Mouse (Mus musculus) MEL (cell line): ENCODE data around the gene Enpp6. TPM values are rescaled to one million over a fixed set of nuclear protein-coding genes. Genes with fewer than 3 reads are reported as not detected.

Experiments used
- DNase-seq: peaks from one replicate; pipeline ENCODE4 v3.0.0; 2011; ENCODE audit warnings: low read depth, low spot score
- H3K27ac ChIP-seq: 2 replicates; pipeline ENCODE4 v1.5.1; 2012; ENCODE audit warnings: low read depth, mild to moderate bottlenecking, control low read depth, low read length, moderate library complexity; ENCODE audit not compliant: control insufficient read depth
- H3K27me3 ChIP-seq, 2 experiments: fragments of 150-350 bp in 1 of 2; sonication (generic) in 1 of 2; 2 replicates each; pipeline ENCODE4 v1.6.1; 2012; ENCODE audit warnings: low read length in 2 of 2, mild to moderate bottlenecking in 2 of 2, improper control_type of control experiment in 1 of 2, moderate library complexity in 1 of 2; ENCODE audit not compliant: insufficient read depth in 2 of 2, control insufficient read depth in 1 of 2
- H3K36me3 ChIP-seq, 2 experiments: 2 replicates each; pipeline ENCODE4 v1.6.1; 2012 to 2014; ENCODE audit warnings: low read length in 2 of 2, improper control_type of control experiment in 1 of 2, inconsistent platforms in 1 of 2, mild to moderate bottlenecking in 1 of 2; ENCODE audit not compliant: insufficient read depth in 2 of 2, control insufficient read depth in 1 of 2
- H3K4me1 ChIP-seq, 2 experiments: fragments of 150-350 bp in 1 of 2; sonication (generic) in 1 of 2; 2 replicates each; pipeline ENCODE4 v1.6.1; 2012; ENCODE audit warnings: low read length in 2 of 2, improper control_type of control experiment in 1 of 2, mild to moderate bottlenecking in 1 of 2; ENCODE audit not compliant: insufficient read depth in 2 of 2, control insufficient read depth in 1 of 2
- H3K4me3 ChIP-seq, 2 experiments: fragments of 150-350 bp in 1 of 2; sonication (generic) in 1 of 2; 2 replicates each; pipeline ENCODE4 v1.5.1; 2012; ENCODE audit warnings: low read depth in 2 of 2, low read length in 2 of 2, mild to moderate bottlenecking in 2 of 2, moderate library complexity in 2 of 2, control low read depth in 1 of 2, improper control_type of control experiment in 1 of 2; ENCODE audit not compliant: control insufficient read depth in 1 of 2, insufficient read depth in 1 of 2
- H3K79me2 ChIP-seq: 2 replicates; pipeline ENCODE4 v1.6.1; 2012; ENCODE audit warnings: mild to moderate bottlenecking, low read length, moderate library complexity; ENCODE audit not compliant: control insufficient read depth, poor library complexity, insufficient read depth
- H3K9ac ChIP-seq: 2 replicates; pipeline ENCODE4 v1.6.1; 2012; ENCODE audit warnings: low read depth, mild to moderate bottlenecking, control low read depth, low read length, moderate library complexity; ENCODE audit not compliant: control insufficient read depth, poor library complexity, severe bottlenecking
- H3K9me3 ChIP-seq: fragments of 150-350 bp; sonication (generic); replicated peaks from 2 replicates; pipeline ENCODE4 v1.6.1; 2012; ENCODE audit warnings: mild to moderate bottlenecking, low read length, improper control_type of control experiment, moderate library complexity; ENCODE audit not compliant: insufficient read depth
- BHLHE40 ChIP-seq: IDR thresholded peaks from 2 replicates; pipeline ENCODE4 v1.6.1; 2012; ENCODE audit warnings: low read depth, mild to moderate bottlenecking, inconsistent platforms, low read length, improper control_type of control experiment, borderline replicate concordance
- CHD1 ChIP-seq: IDR thresholded peaks from 2 replicates; pipeline ENCODE4 v1.6.1; 2012; ENCODE audit warnings: low read depth, mild to moderate bottlenecking, inconsistent platforms, low read length, improper control_type of control experiment
- CHD2 ChIP-seq: IDR thresholded peaks from 2 replicates; pipeline ENCODE4 v1.6.1; 2011; ENCODE audit warnings: low read length, improper control_type of control experiment
- CTCF ChIP-seq, 3 experiments: IDR thresholded peaks in 2 of 3; conservative IDR thresholded peaks in 1 of 3; 2 replicates each; pipeline ENCODE4 v1.5.1; 2011 to 2012; ENCODE audit warnings: low read length in 3 of 3, low read depth in 2 of 3, mild to moderate bottlenecking in 2 of 3, improper control_type of control experiment in 1 of 3, inconsistent platforms in 1 of 3, mixed read lengths in 1 of 3, moderate library complexity in 1 of 3; ENCODE audit not compliant: control insufficient read depth in 1 of 3, insufficient read depth in 1 of 3, poor library complexity in 1 of 3, severe bottlenecking in 1 of 3
- ELF1 ChIP-seq: IDR thresholded peaks from 2 replicates; pipeline ENCODE4 v1.6.1; 2014; ENCODE audit warnings: low read depth, mild to moderate bottlenecking, inconsistent platforms, low read length, improper control_type of control experiment, moderate library complexity
- EP300 ChIP-seq, 2 experiments: IDR thresholded peaks; 2 replicates each; pipeline ENCODE4 v1.6.1; 2011; ENCODE audit warnings: improper control_type of control experiment in 2 of 2, low read length in 2 of 2, low read depth in 1 of 2, mild to moderate bottlenecking in 1 of 2
- ETS1 ChIP-seq: IDR thresholded peaks from 2 replicates; pipeline ENCODE4 v1.6.1; 2012; ENCODE audit warnings: low read depth, mild to moderate bottlenecking, inconsistent platforms, low read length, improper control_type of control experiment, moderate library complexity
- JUND ChIP-seq: IDR thresholded peaks from 2 replicates; pipeline ENCODE4 v1.6.1; 2011; ENCODE audit warnings: low read depth, mild to moderate bottlenecking, improper control_type of control experiment, low read length
- KAT2A ChIP-seq: conservative IDR thresholded peaks from 2 replicates; pipeline ENCODE4 v1.6.1; 2012; ENCODE audit warnings: low read depth, low read length, improper control_type of control experiment, inconsistent platforms
- MAFK ChIP-seq: IDR thresholded peaks from 2 replicates; pipeline ENCODE4 v1.6.1; 2011; ENCODE audit warnings: low read depth, mild to moderate bottlenecking, low read length, improper control_type of control experiment, borderline replicate concordance
- MAX ChIP-seq: IDR thresholded peaks from 2 replicates; pipeline ENCODE4 v1.6.1; 2011; ENCODE audit warnings: low read length, improper control_type of control experiment
- MAZ ChIP-seq: IDR thresholded peaks from 2 replicates; pipeline ENCODE4 v1.6.1; 2012; ENCODE audit warnings: low read depth, mild to moderate bottlenecking, inconsistent platforms, low read length, improper control_type of control experiment
- MEF2A ChIP-seq: IDR thresholded peaks from 2 replicates; pipeline ENCODE4 v1.6.1; 2014; ENCODE audit warnings: low read depth, mild to moderate bottlenecking, inconsistent platforms, low read length, improper control_type of control experiment; ENCODE audit not compliant: poor library complexity, insufficient replicate concordance, severe bottlenecking; ENCODE audit errors: extremely low read depth
- MYC ChIP-seq: IDR thresholded peaks from 2 replicates; pipeline ENCODE4 v1.6.1; 2011; ENCODE audit warnings: low read depth, mild to moderate bottlenecking, low read length, improper control_type of control experiment, moderate library complexity
- POLR2A ChIP-seq, 2 experiments: IDR thresholded peaks; 2 replicates each; pipeline ENCODE4 v1.6.1; 2011 to 2012; ENCODE audit warnings: low read length in 2 of 2, mild to moderate bottlenecking in 2 of 2, control low read depth in 1 of 2, improper control_type of control experiment in 1 of 2, low read depth in 1 of 2, moderate library complexity in 1 of 2; ENCODE audit not compliant: control insufficient read depth in 1 of 2, insufficient read depth in 1 of 2, poor library complexity in 1 of 2
- POLR2AphosphoS2 ChIP-seq: IDR thresholded peaks from 2 replicates; pipeline ENCODE4 v1.6.1; 2011; ENCODE audit warnings: low read length, improper control_type of control experiment
- RAD21 ChIP-seq: IDR thresholded peaks from 2 replicates; pipeline ENCODE4 v1.6.1; 2011; ENCODE audit warnings: mild to moderate bottlenecking, low read depth, low read length, improper control_type of control experiment
- RCOR1 ChIP-seq: IDR thresholded peaks from 2 replicates; pipeline ENCODE4 v1.6.1; 2012; ENCODE audit warnings: low read depth, mild to moderate bottlenecking, inconsistent platforms, low read length, improper control_type of control experiment
- SMC3 ChIP-seq: IDR thresholded peaks from 2 replicates; pipeline ENCODE4 v1.6.1; 2011; ENCODE audit warnings: low read depth, low read length, improper control_type of control experiment
- UBTF ChIP-seq: IDR thresholded peaks from 2 replicates; pipeline ENCODE4 v1.6.1; 2012; ENCODE audit warnings: low read depth, mild to moderate bottlenecking, inconsistent platforms, low read length, improper control_type of control experiment, moderate library complexity, borderline replicate concordance; ENCODE audit not compliant: insufficient read depth
- USF1 ChIP-seq: IDR thresholded peaks from 2 replicates; pipeline ENCODE4 v1.6.1; 2014; ENCODE audit warnings: low read depth, mild to moderate bottlenecking, inconsistent platforms, low read length, improper control_type of control experiment, moderate library complexity
- ZKSCAN1 ChIP-seq: IDR thresholded peaks from 2 replicates; pipeline ENCODE4 v1.6.1; 2012; ENCODE audit warnings: low read depth, mild to moderate bottlenecking, inconsistent platforms, low read length, improper control_type of control experiment, moderate library complexity
- ZMIZ1 ChIP-seq: IDR thresholded peaks from 2 replicates; pipeline ENCODE4 v1.6.1; 2012; ENCODE audit warnings: low read depth, mild to moderate bottlenecking, inconsistent platforms, low read length, improper control_type of control experiment, moderate library complexity
- ZNF384 ChIP-seq: IDR thresholded peaks from 2 replicates; pipeline ENCODE4 v1.6.1; 2012; ENCODE audit warnings: low read depth, mild to moderate bottlenecking, inconsistent platforms, low read length, improper control_type of control experiment
- polyA plus RNA-seq, 2 experiments: library from polyadenylated mRNA; stranded (reverse) in 1 of 2; unstranded in 1 of 2; fragments of >175 nt in 1 of 2; fragments of >200 nt in 1 of 2; gene quantifications; 2 replicates each; pipeline versions ENCODE4 v1.2.1 to v1.2.4; 2012; ENCODE audit warnings: low replicate concordance in 2 of 2, low read depth in 1 of 2; ENCODE audit not compliant: insufficient read length in 2 of 2, insufficient read depth in 1 of 2, missing spikeins in 1 of 2
- total RNA-seq: library from RNA; depleted of rRNA; stranded (reverse); fragments of 300-350 nt; gene quantifications from 2 replicates; pipeline ENCODE4 v1.2.3, GENCODE M21; 2012

The Enpp6 gene
- total and polyA plus RNA-seq, 3 experiments, result not detected

DNA sequence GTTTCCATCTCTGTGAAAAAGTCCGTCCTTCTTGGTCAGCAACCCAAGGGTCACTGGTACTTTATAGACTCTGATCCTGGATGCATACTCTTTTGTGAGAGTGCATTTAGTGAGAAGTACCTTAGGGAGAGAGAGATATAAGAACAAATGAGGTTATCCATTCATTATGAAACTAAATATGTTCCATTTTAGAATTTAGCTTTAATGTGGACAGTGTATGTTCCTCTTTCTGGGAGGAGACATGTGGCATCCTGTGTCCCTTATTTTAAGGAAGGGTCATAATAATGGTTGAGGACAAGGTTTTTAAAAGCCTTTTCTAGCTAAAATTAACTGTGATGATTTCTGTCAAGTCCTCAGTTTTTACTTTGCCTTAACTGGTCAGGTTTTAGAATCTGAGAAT is 142.2 kb downstream of the Enpp6 start:
- TF ChIP-seq POLR2AphosphoS2 (no peak), KAT2A (no peak), ETS1 (no peak), ZMIZ1 (no peak), SMC3 (no peak), MEF2A (no peak), CHD1 (no peak), CHD2 (no peak), MAZ (no peak), RAD21 (no peak), ZKSCAN1 (no peak), CTCF (IDR thresholded peaks at IDR 0.05 in 2 of 3, conservative IDR thresholded peaks at IDR 0.05 in 1 of 3; ENCODE audit: control insufficient read depth in 1 of 3, insufficient read depth in 1 of 3, low read depth in 2 of 3, low read length in 3 of 3, poor library complexity in 1 of 3, severe bottlenecking in 1 of 3) (no peak), POLR2A (IDR thresholded peaks at IDR 0.05; ENCODE audit: control insufficient read depth in 1 of 2, insufficient read depth in 1 of 2, low read depth in 1 of 2, low read length in 2 of 2, poor library complexity in 1 of 2) (no peak), JUND (no peak), ELF1 (no peak), BHLHE40 (no peak), EP300 (IDR thresholded peaks at IDR 0.05; ENCODE audit: low read depth in 1 of 2, low read length in 2 of 2) (no peak), MYC (no peak), UBTF (no peak), MAX (no peak)
- no peaks in the 10 kb centered on the region for H3K4me1 ChIP-seq
- no peak overlapping the region for H3K9ac ChIP-seq
- DNase-seq, result no peak
- no peak overlapping the region for H3K4me3 ChIP-seq
- no peaks in the 10 kb centered on the region for H3K9me3 ChIP-seq
- no peak overlapping the region for H3K27ac ChIP-seq
- no peaks in the 10 kb centered on the region for H3K79me2 ChIP-seq
- no peaks in the 10 kb centered on the region for H3K36me3 ChIP-seq
- no peaks in the 10 kb centered on the region; a peak in 1 of 4 replicates for H3K27me3 ChIP-seq

- Histone ChIP-seq H3K9ac (no peak overlapping the region), H3K9me3 (no peaks in the 10 kb centered on the region), H3K79me2 (no peaks in the 10 kb centered on the region), H3K27me3 (no peaks in the 10 kb centered on the region), H3K4me3 (no peak overlapping the region), H3K4me1 (no peaks in the 10 kb centered on the region), H3K27ac (no peak overlapping the region), H3K36me3 (no peaks in the 10 kb centered on the region)
- no peak for DNase-seq
- no peak for TF ChIP-seq SMC3
- no peak for TF ChIP-seq RCOR1
- no peak for TF ChIP-seq USF1
- no peak for TF ChIP-seq MAFK
- TF ChIP-seq CTCF (IDR thresholded peaks at IDR 0.05 in 2 of 3, conservative IDR thresholded peaks at IDR 0.05 in 1 of 3; ENCODE audit: control insufficient read depth in 1 of 3, insufficient read depth in 1 of 3, low read depth in 2 of 3, low read length in 3 of 3, poor library complexity in 1 of 3, severe bottlenecking in 1 of 3), result no peak
- no peak for TF ChIP-seq ZNF384
Observed at GRCm38 (mm10) chr8:47133381-47133780, 146.7 kb downstream of the Enpp6 start.
